Mouse (Mus musculus) erythroblast, embryonic 14.5 days (primary cell): Measurements from ENCODE around the gene Atg9b. TPM values are rescaled to one million over a fixed set of nuclear protein-coding genes. Genes with fewer than 3 reads are reported as not detected.

Experiments
- H3K27me3 ChIP-seq: 2 replicates; pipeline ENCODE4 v1.6.1; 2012; ENCODE audit warnings: inconsistent platforms; ENCODE audit not compliant: control insufficient read depth
- H3K36me3 ChIP-seq: 2 replicates; pipeline ENCODE4 v1.6.1; 2012; ENCODE audit warnings: mild to moderate bottlenecking, inconsistent platforms; ENCODE audit not compliant: control insufficient read depth
- H3K4me1 ChIP-seq: 2 replicates; pipeline ENCODE4 v1.6.1; 2012; ENCODE audit warnings: inconsistent platforms; ENCODE audit not compliant: control insufficient read depth
- H3K4me3 ChIP-seq: replicated peaks from 2 replicates; pipeline ENCODE3; 2012; ENCODE audit warnings: moderate library complexity, mild to moderate bottlenecking, inconsistent platforms
- H3K9me3 ChIP-seq: 2 replicates; pipeline ENCODE4 v1.6.1; 2012; ENCODE audit warnings: low read length, inconsistent platforms, mixed read lengths; ENCODE audit not compliant: control insufficient read depth
- GATA1 ChIP-seq: IDR thresholded peaks from 2 replicates; pipeline ENCODE4 v1.6.1; 2012; ENCODE audit warnings: low read length, inconsistent platforms, mixed read lengths
- TAL1 ChIP-seq: IDR thresholded peaks from 3 replicates; pipeline ENCODE4 v1.6.1; 2012; ENCODE audit warnings: low read length, inconsistent platforms, mixed read lengths
- polyA plus RNA-seq: library from polyadenylated mRNA; stranded (reverse); fragments of >175 nt; gene quantifications from 2 replicates; pipeline ENCODE4 v1.2.3, GENCODE M21; 2012

Gene Atg9b
- polyA plus RNA-seq, 1 experiment: 0.02 TPM

DNA sequence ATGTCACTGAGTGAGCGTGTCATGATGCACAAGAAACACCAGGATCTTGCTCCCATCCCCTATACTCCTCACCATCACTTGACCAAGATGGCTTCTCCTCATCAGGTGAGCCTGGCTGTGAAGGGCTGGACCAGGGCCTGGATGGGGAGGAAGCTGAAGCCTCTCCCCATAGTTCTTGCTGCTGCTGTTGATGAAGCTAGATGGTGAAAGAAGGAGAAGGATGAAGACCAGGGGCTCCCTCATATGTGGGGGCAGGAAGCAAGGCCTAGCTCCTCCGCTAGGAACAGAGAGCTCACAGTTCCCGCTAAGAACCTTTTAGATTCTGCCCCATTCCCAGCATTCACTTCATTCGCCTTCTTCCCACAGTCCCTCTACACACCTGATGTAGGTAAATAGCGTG lies 6.6 kb downstream of the Atg9b start:
- Histone ChIP-seq H3K36me3 (no peaks in the 10 kb centered on the region), H3K4me3 (no peak overlapping the region), H3K9me3 (no peaks in the 10 kb centered on the region), H3K4me1 (peaks cover 48% of the 10 kb centered on the region), H3K27me3 (peaks cover 44% of the 10 kb centered on the region)
- TF ChIP-seq TAL1 (no peak), GATA1 (no peak)

DNA sequence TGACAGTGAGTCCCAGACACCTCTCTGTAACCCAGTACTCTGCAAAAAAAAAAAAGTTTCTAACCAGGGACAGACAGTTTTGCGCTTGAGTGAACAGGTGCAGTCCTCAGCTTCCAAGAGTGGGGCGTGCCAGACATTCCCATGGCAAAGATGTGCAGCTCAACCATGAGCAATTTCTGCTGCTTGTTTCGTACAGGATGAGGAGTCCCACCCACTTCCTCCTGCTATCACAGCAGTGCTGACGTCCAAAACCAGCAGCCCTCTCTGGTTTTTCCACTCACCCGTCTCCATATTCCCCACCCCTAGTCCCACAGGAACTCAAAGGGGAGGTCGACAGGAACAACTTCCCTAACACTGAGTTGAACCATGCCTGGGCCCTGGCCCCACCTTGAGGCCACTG lies 7.5 kb downstream of the Atg9b start:
- H3K4me1 ChIP-seq: peaks cover 45% of the 10 kb centered on the region
- no peak overlapping the region for H3K4me3 ChIP-seq
- no peaks in the 10 kb centered on the region for H3K36me3 ChIP-seq
- no peaks in the 10 kb centered on the region for H3K9me3 ChIP-seq
- H3K27me3 ChIP-seq: peaks cover 42% of the 10 kb centered on the region
- TF ChIP-seq GATA1: no peak
- TF ChIP-seq TAL1: no peak

GRCm38 (mm10) chr5:24383026-24383859 lies 8.7 kb downstream of the Atg9b start:
- no peak for TF ChIP-seq GATA1
- TF ChIP-seq TAL1: no peak
- H3K36me3 ChIP-seq: no peaks in the 10 kb centered on the region
- H3K4me1 ChIP-seq: peaks cover 39% of the 10 kb centered on the region

GRCm38 (mm10) chr5:24381988-24382387 lies 10.0 kb downstream of the Atg9b start:
- Histone ChIP-seq H3K4me1 (peaks cover 28% of the 10 kb centered on the region), H3K4me3 (no peak overlapping the region), H3K36me3 (no peaks in the 10 kb centered on the region), H3K27me3 (peaks cover 20% of the 10 kb centered on the region), H3K9me3 (no peaks in the 10 kb centered on the region)
- TF ChIP-seq TAL1: no peak
- no peak for TF ChIP-seq GATA1

More at GRCm38 (mm10) chr5:24383026-24383859, 8.7 kb downstream of the Atg9b start:
- Histone ChIP-seq H3K4me3 (peak overlapping the region; percentile 66), H3K9me3 (no peaks in the 10 kb centered on the region), H3K27me3 (peaks cover 32% of the 10 kb centered on the region)

DNA sequence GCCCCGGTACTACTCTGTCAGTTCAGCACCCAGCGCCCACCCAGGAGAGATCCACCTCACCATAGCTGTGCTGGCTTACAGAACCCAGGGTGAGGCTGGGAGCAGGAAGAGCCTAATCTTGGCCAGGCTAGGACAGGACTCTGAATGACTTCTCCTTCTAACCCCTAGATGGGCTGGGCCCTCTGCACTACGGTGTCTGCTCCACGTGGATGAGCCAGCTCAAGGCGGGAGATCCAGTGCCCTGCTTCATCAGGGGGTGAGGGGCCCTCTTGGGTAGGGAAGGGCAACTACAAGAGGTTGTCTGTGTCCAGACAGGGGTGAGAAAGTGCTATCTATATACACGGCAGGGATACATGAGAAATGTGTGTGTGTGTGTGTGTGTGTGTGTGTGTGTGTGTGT lies 10.5 kb downstream of the Atg9b start:
- no peaks in the 10 kb centered on the region for H3K36me3 ChIP-seq
- TF ChIP-seq TAL1 (no peak), GATA1 (no peak)
- no peak overlapping the region for H3K4me3 ChIP-seq
- peaks cover 15% of the 10 kb centered on the region for H3K27me3 ChIP-seq
- H3K9me3 ChIP-seq: no peaks in the 10 kb centered on the region
- peaks cover 28% of the 10 kb centered on the region for H3K4me1 ChIP-seq

DNA sequence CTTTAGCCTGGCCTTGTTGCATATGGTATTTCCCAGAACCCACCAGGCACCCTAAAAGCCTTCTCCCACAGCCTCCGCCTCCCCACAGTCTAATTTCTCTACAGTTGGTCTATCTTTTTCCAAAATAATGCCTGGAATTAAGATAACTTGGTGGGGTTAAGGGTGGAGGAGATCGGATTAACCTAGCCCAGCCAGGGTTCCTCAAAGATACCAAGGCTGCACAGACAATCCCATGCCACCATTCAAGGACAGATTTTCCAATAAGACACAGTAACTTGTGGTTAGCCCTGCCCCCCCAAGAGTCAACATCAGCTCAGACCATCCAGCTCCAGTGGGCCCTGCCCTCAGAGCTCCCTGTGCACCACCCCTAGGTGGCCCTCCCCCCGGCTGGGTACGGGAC lies 11.4 kb downstream of the Atg9b start:
- no peaks in the 10 kb centered on the region for H3K36me3 ChIP-seq
- H3K9me3 ChIP-seq: no peaks in the 10 kb centered on the region
- peaks cover 5% of the 10 kb centered on the region for H3K27me3 ChIP-seq
- peaks cover 28% of the 10 kb centered on the region for H3K4me1 ChIP-seq
- H3K4me3 ChIP-seq: no peak overlapping the region
- TF ChIP-seq TAL1 (no peak), GATA1 (no peak)

- Histone ChIP-seq H3K36me3 (no peaks in the 10 kb centered on the region), H3K4me3 (no peak overlapping the region), H3K27me3 (peaks cover 2% of the 10 kb centered on the region; the same call in 1 of the 2 replicates), H3K9me3 (no peaks in the 10 kb centered on the region), H3K4me1 (peaks cover 22% of the 10 kb centered on the region)
- TF ChIP-seq GATA1: no peak
- no peak for TF ChIP-seq TAL1
These were observed 12.4 kb downstream of the Atg9b start for GRCm38 (mm10) chr5:24379501-24379900.

GRCm38 (mm10) chr5:24378700-24379099 lies 13.2 kb downstream of the Atg9b start:
- H3K36me3 ChIP-seq: no peaks in the 10 kb centered on the region
- H3K4me1 ChIP-seq: peaks cover 14% of the 10 kb centered on the region
- no peak for TF ChIP-seq GATA1
- TF ChIP-seq TAL1: no peak
- H3K9me3 ChIP-seq: no peaks in the 10 kb centered on the region
- no peak overlapping the region for H3K4me3 ChIP-seq
- peaks cover 2% of the 10 kb centered on the region; the same call in 1 of the 2 replicates for H3K27me3 ChIP-seq

GRCm38 (mm10) chr5:24374666-24375328 lies 17.1 kb downstream of the Atg9b start:
- Histone ChIP-seq H3K36me3 (no peaks in the 10 kb centered on the region), H3K27me3 (no peaks in the 10 kb centered on the region; the same call in 1 of the 2 replicates), H3K4me3 (no peak overlapping the region), H3K4me1 (no peaks in the 10 kb centered on the region), H3K9me3 (no peaks in the 10 kb centered on the region)
- no peak for TF ChIP-seq GATA1
- TF ChIP-seq TAL1: no peak
